Mouse (Mus musculus): ENCODE results near the gene Rbm34.
"Not testable (repeated sequence)": the region's sequence is repeated elsewhere in the genome, so short reads cannot be mapped to it uniquely, and the experiment has no call there.

Rbm34 gene

DNA sequence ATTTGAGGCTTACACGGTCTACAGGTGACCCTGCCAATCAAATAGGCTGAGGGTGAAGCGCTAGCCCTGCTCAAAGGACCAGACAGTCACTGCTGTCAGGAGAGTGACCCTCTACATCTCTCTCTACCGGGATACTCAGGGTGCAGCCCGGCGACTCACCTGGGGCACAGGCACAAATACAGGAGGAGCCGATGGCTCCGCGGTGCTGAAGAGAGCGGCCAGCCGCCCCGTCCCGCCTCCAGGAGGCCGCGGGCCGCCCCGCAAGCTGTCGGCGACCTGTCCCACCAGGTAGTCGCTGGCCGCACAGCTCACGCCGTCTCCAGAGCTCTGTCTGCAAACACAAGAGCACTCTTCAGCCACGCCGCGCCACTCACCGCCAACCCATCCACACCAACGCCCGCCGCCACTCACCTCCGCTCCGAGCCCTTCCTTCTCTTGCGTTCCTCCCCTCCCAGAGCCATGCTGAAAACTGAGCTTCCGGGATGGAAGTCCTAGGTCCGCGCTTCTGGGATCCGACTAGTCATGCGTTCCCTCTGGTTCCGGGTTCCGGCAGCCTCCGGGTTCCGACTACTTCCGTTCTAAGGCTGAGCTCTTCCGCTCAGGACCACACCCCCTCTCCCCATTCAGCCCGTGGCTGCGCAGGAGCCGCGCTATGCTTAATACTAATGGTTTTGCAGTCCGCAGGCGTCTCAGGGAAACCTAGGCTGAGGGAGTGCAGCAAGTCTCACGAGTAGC, at the start of gene Rbm34:
Gene Rbm34, minus strand, starts transcription at position 493 of the 735 bp plus-strand sequence.
- peak; percentile 89 to 91 for DNase-seq (ENCODE audit: low spot score in 2 of 2)

DNA sequence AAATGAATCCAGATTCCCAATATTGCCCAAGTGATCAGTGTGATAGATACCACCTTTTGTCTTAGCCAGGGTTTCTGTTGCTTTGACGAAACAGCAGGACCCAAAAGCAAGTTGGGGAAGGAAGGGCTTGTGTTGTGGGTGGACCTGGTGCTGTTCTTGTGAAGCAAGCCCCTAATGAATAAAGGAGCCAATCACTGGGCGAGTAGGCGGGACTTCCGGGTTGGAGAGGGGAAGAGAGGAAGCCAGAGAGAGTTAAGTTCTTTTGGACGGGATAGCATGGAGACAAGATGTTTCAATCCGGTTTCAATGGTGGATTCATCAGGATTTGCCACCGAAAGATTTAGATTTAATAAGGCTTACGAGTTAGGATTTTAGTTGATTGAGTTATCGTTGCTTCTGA, 40.8 kb upstream of the Rbm34 start:
- DNase-seq (ENCODE audit: low spot score in 2 of 2): no peak

DNA sequence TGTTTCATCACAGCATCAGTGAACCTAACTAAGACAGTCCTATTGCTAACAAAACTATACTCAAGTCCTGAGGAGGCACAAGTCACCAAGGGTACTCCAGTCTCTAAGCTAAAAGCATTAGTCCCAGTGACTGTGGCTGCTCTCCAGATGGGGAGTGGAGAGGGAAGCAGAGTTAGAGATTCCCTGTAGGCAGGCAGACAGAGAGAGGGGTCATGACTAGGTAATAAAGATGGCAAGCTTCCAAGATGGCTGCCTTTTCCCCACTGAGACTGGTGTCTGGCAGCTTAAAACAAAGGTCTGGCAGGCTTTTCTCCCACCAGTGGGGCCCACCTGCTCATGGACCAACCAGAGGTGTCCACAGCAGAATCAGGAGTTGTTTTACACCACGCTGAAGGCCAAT, 23.6 kb upstream of the Rbm34 start:
- no peak for DNase-seq (ENCODE audit: low spot score in 2 of 2)

GRCm38 (mm10) chr8:126989363-126990153, 18.7 kb upstream of the Rbm34 start:
- no peak for DNase-seq (ENCODE audit: low spot score in 2 of 2)

GRCm38 (mm10) chr8:126988346-126989006, 17.6 kb upstream of the Rbm34 start:
- DNase-seq (ENCODE audit: low spot score in 2 of 2): no peak

DNA sequence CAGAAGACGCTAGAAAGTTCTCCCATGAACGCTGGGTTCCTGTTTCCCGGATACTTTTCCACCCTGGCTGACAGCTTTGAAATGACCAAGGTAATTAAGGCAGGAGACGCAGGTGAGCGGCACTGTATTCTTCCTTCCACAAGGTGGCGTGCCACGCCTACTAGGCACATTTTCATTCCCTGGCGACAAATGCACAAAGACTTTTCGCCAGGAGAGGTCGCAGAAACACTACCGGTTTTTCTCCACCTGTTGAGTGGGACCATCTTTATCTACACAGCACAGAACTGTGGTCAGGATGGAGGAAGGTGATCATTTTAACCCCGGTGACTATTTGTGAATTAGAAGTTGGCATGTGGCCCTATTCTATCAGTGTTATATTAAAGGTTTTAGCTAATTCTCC, 15.6 kb upstream of the Rbm34 start:
- DNase-seq (ENCODE audit: low spot score in 2 of 2): peak; percentile 40 to 66

DNA sequence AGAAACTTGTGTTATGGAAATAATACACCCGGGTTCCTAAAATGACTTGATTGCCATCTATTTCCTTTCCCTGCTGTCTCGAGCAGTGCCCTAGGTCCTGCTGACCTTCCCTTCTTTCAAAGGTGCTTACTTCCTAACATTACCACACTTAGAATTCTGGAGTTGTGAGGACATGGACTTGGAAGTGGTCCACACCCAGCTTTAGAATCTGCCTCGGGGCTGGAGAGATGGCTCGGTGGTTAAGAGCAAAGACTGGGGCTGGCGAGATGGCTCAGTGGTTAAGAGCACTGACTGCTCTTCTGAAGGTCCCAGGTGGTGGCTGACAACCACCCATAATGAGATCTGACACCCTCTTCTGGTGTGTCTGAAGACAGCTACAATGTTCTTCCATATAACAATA, 9.2 kb upstream of the Rbm34 start:
- DNase-seq (ENCODE audit: low spot score in 2 of 2): no peak

DNA sequence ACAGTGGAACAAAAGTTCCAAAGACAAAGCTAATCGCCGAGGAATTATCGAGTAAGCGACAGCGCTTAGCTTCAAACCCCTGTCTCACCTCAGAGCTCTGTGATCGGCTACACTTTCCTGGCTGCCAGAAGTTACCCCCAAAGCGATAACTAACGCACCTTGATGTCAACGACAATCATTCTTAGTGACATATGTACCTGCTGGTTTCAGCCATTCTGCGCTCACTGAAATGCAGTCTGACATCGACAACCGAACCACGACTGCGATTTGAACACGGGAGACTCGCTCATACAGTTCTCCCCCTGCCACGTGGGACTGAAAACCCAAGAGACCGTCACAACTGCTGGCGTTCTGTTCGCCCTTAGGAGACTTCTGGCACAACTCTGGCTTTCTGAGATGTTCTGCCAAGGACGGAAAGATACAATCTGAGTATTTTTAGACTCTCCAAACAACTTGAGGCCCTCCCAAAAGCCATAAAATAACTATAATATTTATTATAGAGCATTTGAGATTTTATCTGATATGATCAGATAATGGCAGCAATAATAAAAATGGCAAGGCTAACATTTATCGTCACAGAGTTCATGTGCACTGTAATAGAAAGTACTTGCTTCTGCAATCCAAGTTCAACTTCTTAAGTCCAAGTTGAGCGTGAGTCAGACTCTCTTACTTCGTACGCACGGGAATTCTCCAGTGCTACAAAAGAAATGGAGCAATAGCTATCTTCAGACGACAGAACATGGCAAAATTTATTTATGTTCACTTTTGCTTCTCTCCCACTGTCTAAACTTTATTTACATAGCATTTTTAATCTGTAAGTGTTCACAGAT, 8.4 kb upstream of the Rbm34 start:
- DNase-seq (ENCODE audit: low spot score in 2 of 2): no peak

DNA sequence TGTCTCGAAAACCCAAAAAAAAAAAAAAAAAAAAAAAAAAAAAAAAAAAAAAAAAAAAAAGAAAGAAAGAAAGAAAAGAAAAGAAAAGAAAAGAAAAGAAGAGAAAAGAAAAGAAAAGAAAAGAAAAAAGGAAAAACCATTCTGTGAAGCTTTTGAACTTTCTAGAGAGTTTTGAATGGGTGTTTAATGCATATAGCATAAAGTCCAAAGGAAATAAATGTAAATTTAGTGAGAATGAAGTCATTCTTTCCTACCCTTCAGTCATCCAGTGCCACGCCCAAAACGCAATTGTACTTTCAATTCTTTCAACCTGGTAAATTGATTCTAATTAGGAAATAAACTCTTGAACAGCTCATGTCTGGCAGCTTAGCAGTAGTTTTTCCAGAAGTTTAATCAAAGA, 7.7 kb upstream of the Rbm34 start:
- not testable (repeated sequence) for DNase-seq (ENCODE audit: low spot score in 2 of 2)

GRCm38 (mm10) chr8:126978028-126978427, 7.2 kb upstream of the Rbm34 start:
- no peak for DNase-seq (ENCODE audit: low spot score in 2 of 2)

GRCm38 (mm10) chr8:126976608-126977348, 5.9 kb upstream of the Rbm34 start:
- no peak for DNase-seq (ENCODE audit: low spot score in 2 of 2)

- DNase-seq (ENCODE audit: low spot score in 2 of 2): no peak
Measured at GRCm38 (mm10) chr8:126975706-126976105, 4.8 kb upstream of the Rbm34 start.

DNA sequence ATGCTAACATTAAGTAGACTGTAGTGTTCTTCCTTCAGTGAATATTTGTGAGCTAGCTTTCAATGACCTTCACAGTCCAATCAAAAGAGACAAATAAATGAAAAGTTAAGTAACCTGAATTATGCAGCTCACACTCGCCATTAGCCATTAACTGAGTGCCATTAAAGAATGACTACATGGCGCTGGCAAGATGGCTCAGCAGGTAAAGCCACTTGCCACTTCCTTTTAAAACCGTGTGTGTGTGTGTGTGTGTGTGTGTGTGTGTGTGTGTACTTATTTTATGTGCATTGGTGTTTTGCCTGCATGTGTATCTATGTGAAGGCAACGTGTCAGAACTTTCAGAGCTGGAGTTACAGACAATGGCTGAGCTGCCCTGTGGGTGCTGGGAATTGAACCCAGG, 3.6 kb upstream of the Rbm34 start:
- DNase-seq (ENCODE audit: low spot score in 2 of 2): no peak

- DNase-seq (ENCODE audit: low spot score in 2 of 2): no peak
Measured at GRCm38 (mm10) chr8:126973686-126974265, 2.9 kb upstream of the Rbm34 start.

- DNase-seq (ENCODE audit: low spot score in 2 of 2): no peak
Measured at GRCm38 (mm10) chr8:126972649-126973048, 1.8 kb upstream of the Rbm34 start.

- no peak for DNase-seq (ENCODE audit: low spot score in 2 of 2)
Measured at GRCm38 (mm10) chr8:126972102-126972501, 1.2 kb upstream of the Rbm34 start.

DNA sequence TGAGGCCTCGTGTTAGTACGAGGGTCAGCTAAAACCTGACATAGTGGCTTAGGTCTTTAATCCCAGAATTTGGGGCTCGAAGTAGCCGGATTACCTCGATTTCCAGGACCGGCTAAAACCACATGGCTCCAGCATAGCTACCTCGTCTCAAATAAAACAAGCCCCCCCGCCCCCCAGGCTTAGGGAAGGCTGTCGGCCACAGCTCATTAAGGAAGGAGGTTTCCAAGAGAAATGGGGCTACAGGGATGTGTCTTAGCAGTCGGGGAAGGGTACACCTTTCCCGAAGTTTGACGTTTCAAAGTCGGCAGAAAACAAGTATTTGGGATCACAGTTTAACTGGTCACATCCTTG, 418 bp upstream of the Rbm34 start:
- DNase-seq (ENCODE audit: low spot score in 2 of 2): no peak

GRCm38 (mm10) chr8:126969546-126969945, 1.3 kb downstream of the Rbm34 start:
- DNase-seq (ENCODE audit: low spot score in 2 of 2): no peak

DNA sequence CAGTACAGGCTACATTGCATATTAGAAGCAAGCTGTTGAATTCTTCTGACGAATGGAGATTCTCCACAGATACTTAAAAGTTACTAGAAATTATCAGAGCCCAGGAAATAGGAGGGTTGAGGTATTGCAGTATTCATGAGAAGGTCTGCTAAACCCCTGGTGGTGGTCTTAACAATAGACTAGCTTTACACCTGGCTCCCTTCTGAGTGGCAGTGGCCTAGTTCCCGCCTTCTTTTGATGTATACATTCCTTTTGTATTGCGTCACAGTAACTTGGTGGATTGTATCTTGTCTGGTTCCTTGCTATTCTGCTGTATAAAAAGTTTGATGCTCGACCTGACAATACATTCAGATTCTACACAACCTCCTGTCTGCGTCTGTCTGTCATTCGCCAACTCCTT, 2.8 kb downstream of the Rbm34 start:
- DNase-seq (ENCODE audit: low spot score in 2 of 2): no peak

DNA sequence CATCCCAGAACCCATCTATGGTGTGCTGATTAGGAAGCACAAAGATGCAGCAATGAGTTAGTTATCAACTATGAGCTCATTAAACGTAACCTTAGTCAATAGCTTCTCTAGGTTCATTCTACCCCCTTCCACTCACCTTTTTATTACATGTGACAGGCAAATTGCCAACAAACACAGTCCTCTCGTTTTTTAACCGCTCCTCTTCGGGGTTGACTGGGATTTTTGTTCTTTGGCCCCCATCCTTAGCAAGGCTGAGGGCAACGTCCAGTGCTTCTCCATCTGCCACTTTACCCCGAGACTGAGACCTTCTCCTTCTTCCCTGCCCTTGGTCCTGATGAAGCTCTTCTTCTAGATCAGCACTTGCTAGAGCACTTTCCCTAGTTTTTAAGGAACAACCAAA, 5.6 kb downstream of the Rbm34 start:
- DNase-seq (ENCODE audit: low spot score in 2 of 2): no peak

GRCm38 (mm10) chr8:126962871-126963270, 8.0 kb downstream of the Rbm34 start:
- no peak for DNase-seq (ENCODE audit: low spot score in 2 of 2)
